Mouse (Mus musculus) heart, postnatal 36 days (tissue): ENCODE results near the gene Tmem179. TPM values are rescaled to one million over a fixed set of nuclear protein-coding genes. Genes with fewer than 3 reads are reported as not detected.

Experiments used
- DNase-seq, 2 experiments: peaks; one replicate each; pipeline ENCODE4 v3.0.0; 2021 to 2022
- intact Hi-C: fragments of 180-260 bp; cut with DNase I; formaldehyde crosslinking; loops from one replicate; pipeline ENCODE4 v1.15.1; 2025
- total RNA-seq, 2 experiments: library from RNA; stranded (reverse); gene quantifications; 2 replicates each; pipeline ENCODE4 v1.2.3; 2021

Tmem179 gene
- not detected for total RNA-seq

GRCm38 (mm10) chr12:112516697-112517337, at the start of gene Tmem179:
Gene Tmem179, minus strand, starts transcription at chr12:112516747.
- DNase-seq, result peak; percentile 36 to 41
- intact Hi-C loops, result loop anchor here (2.0 kb wide), 1 partner anchor 26 kb away; no protein-coding TSS in a partner anchor

- intact Hi-C loops, result no loop called here
- DNase-seq, result no peak
These were observed 46.5 kb upstream of the Tmem179 start for GRCm38 (mm10) chr12:112563011-112563410.

GRCm38 (mm10) chr12:112562462-112562861, 45.9 kb upstream of the Tmem179 start:
- no peak for DNase-seq
- intact Hi-C loops, result no loop called here

GRCm38 (mm10) chr12:112561163-112561562, 44.6 kb upstream of the Tmem179 start:
- intact Hi-C loops, result no loop called here
- no peak for DNase-seq

- intact Hi-C loops, result no loop called here
- DNase-seq, result peak in 1 of 2 experiments; percentile 29
These were observed 43.7 kb upstream of the Tmem179 start for GRCm38 (mm10) chr12:112560176-112560797.

- DNase-seq, result no peak
- intact Hi-C loops, result loop anchor here (10.0 kb wide), 1 partner anchor 145 kb away; no protein-coding TSS in a partner anchor
These were observed 43.1 kb upstream of the Tmem179 start for GRCm38 (mm10) chr12:112559671-112560070.

- intact Hi-C loops, result loop anchor here (10.0 kb wide), 1 partner anchor 146 kb away; no protein-coding TSS in a partner anchor
- peak in 1 of 2 experiments; percentile 49 for DNase-seq
These were observed 42.7 kb upstream of the Tmem179 start for GRCm38 (mm10) chr12:112559231-112559630.

GRCm38 (mm10) chr12:112557219-112557618, 40.7 kb upstream of the Tmem179 start:
- intact Hi-C loops, result loop anchor here (10.0 kb wide), 1 partner anchor 148 kb away; no protein-coding TSS in a partner anchor

GRCm38 (mm10) chr12:112556531-112557060, 40.0 kb upstream of the Tmem179 start:
- DNase-seq, result no peak
- intact Hi-C loops, result loop anchor here (10.0 kb wide), 1 partner anchor 148 kb away; no protein-coding TSS in a partner anchor

More at GRCm38 (mm10) chr12:112557219-112557618, 40.7 kb upstream of the Tmem179 start:
- DNase-seq, result no peak

- intact Hi-C loops, result loop anchor here (5.0 to 10.0 kb wide), 2 partner anchors 32 to 150 kb away; partner anchors contain the start of gene Inf2
These were observed 38.4 kb upstream of the Tmem179 start for GRCm38 (mm10) chr12:112554900-112555299.

GRCm38 (mm10) chr12:112552520-112552919, 36.0 kb upstream of the Tmem179 start:
- DNase-seq, result no peak
- intact Hi-C loops, result loop anchor here (1.0 to 10.0 kb wide), 3 partner anchors 35 to 152 kb away; partner anchors contain the start of gene Inf2

More at GRCm38 (mm10) chr12:112554900-112555299, 38.4 kb upstream of the Tmem179 start:
- DNase-seq, result no peak

- peak; percentile 92 to 94 for DNase-seq
- intact Hi-C loops, result loop anchor here (1.0 to 10.0 kb wide), 3 partner anchors 35 to 153 kb away; partner anchors contain the start of gene Inf2
These were observed 35.4 kb upstream of the Tmem179 start for GRCm38 (mm10) chr12:112551861-112552375.

GRCm38 (mm10) chr12:112549287-112549686, 32.7 kb upstream of the Tmem179 start:
- DNase-seq, result no peak
- intact Hi-C loops, result no loop called here

GRCm38 (mm10) chr12:112546110-112546509, 29.6 kb upstream of the Tmem179 start:
- DNase-seq, result no peak
- intact Hi-C loops, result no loop called here

GRCm38 (mm10) chr12:112544946-112545701, 28.6 kb upstream of the Tmem179 start:
- no peak for DNase-seq
- intact Hi-C loops, result loop anchor here (5.0 kb wide), 1 partner anchor 168 kb away; no protein-coding TSS in a partner anchor

- intact Hi-C loops, result loop anchor here (1.0 to 5.0 kb wide), 6 partner anchors 45 to 431 kb away; no protein-coding TSS in a partner anchor
- no peak for DNase-seq
These were observed 27.4 kb upstream of the Tmem179 start for GRCm38 (mm10) chr12:112543941-112544340.

GRCm38 (mm10) chr12:112542920-112543300, 26.4 kb upstream of the Tmem179 start:
- intact Hi-C loops, result loop anchor here (1.0 to 5.0 kb wide), 6 partner anchors 44 to 430 kb away; no protein-coding TSS in a partner anchor

GRCm38 (mm10) chr12:112542257-112542919, 25.8 kb upstream of the Tmem179 start:
- intact Hi-C loops, result loop anchor here (2.0 to 5.0 kb wide), 3 partner anchors 44 to 165 kb away; no protein-coding TSS in a partner anchor
- no peak for DNase-seq

More at GRCm38 (mm10) chr12:112542920-112543300, 26.4 kb upstream of the Tmem179 start:
- DNase-seq, result peak; percentile 90 to 93

- DNase-seq, result no peak
- intact Hi-C loops, result loop anchor here (2.0 to 5.0 kb wide), 3 partner anchors 43 to 164 kb away; no protein-coding TSS in a partner anchor
These were observed 25.0 kb upstream of the Tmem179 start for GRCm38 (mm10) chr12:112541483-112542091.
